Mouse (Mus musculus) right cerebral cortex, postnatal 25 days (tissue): Measurements from ENCODE around the gene Trim25.
"Not testable (repeated sequence)": the region's sequence is repeated elsewhere in the genome, so short reads cannot be mapped to it uniquely, and the experiment has no call there.

Experiments
- DNase-seq: peaks from one replicate; pipeline ENCODE4 v3.0.0; 2022

Gene Trim25

DNA sequence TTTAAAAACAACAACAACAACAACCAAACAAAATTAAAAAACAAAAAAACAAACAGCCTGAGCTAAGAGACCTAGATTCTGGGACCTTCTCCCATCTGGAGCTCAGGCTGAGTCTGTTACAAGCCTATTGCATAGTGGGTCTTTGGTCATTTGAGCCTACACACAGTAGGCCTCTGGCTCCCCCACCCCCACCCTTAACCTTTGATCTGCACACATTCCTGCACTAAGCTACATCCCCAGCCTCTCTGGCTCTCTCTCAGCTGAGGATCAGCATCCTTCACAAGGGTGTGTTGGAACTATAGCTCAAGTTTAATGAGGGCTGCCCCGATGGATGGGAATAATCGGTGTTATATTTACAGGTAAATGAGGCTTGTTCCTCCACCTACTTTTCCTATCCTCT lies 3.6 kb upstream of the Trim25 start:
- DNase-seq, result no peak

- no peak for DNase-seq
Measured at GRCm38 (mm10) chr11:88996427-88996826, 2.7 kb upstream of the Trim25 start.

GRCm38 (mm10) chr11:88997343-88997742 lies 1.8 kb upstream of the Trim25 start:
- not testable (repeated sequence) for DNase-seq

DNA sequence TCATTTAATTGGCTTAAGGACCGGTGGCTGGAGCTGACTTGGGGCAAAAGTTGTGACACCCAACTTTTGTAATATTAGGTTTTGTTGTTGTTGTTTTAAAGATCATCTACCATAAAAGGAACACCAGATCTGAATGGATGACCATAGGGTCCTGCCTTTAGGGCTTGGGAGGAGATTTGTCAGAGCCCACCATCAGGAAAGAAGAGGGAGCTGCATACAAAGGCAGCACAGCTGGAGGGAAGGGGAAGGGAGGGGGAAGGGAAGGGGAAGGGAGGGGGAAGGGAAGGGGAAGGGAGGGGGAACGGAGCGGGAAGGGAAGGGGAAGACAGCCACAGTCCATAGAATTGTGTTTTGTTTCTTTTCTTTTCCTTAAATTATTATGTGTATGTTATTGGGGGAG lies 770 bp upstream of the Trim25 start:
- no peak for DNase-seq

DNA sequence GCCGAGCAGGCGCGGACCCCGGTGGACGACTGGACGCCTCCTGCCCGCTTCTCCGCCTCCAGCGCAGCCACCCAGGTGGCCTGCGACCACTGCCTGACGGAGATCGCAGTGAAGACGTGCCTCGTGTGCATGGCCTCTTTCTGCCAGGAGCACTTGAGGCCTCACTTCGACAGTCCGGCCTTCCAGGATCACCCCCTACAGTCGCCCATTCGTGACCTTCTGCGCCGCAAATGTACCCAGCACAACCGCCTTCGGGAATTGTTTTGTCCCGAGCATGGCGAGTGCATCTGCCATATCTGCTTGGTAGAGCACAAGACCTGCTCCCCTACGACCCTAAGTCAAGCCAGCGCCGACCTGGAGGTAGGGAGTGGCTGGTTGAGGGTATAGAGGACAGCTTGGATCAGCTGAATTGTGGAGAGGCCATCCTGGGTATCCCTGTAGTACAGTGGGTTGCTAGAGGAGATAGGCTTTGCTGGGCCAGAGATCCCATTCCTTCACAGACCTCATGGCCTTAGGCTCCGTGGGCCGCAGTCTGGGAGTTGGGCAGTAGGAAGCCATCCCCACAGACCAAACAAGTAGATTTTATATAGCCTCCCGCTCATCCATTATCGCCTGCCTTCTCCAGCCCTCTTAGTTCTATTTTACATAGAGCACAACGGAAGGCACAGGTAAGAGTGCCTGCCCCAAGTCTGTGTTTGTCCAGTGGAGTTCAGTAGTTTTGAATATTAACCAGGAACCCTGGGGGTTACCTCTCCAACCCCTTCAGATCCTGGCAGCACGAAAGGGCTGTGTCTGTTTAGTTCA lies 749 bp downstream of the Trim25 start:
- no peak for DNase-seq

GRCm38 (mm10) chr11:89000527-89000819 lies 1.3 kb downstream of the Trim25 start:
- no peak for DNase-seq

- DNase-seq, result no peak
Measured at GRCm38 (mm10) chr11:89001569-89001968, 2.4 kb downstream of the Trim25 start.

- DNase-seq, result no peak
Measured at GRCm38 (mm10) chr11:89002068-89002467, 2.9 kb downstream of the Trim25 start.

DNA sequence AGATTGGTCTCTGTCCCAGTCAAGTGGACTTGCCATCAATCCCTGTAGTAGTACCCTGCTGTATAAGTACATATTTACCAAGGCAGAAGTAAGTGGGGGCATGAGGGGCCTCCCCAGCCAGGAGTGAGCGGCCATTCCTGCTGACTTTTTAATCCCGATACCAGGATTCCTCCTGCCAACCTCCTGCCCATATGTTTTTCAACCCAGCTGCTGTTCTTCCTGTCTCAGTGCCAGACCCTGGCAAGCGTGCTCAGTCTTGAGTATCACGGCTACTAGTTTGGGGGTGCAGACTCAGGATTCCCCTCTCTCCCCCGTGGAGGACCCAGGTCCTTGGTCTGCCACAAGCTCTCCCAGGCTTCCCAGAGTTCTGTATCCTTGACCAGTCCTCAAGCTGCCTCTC lies 3.4 kb downstream of the Trim25 start:
- DNase-seq, result no peak

DNA sequence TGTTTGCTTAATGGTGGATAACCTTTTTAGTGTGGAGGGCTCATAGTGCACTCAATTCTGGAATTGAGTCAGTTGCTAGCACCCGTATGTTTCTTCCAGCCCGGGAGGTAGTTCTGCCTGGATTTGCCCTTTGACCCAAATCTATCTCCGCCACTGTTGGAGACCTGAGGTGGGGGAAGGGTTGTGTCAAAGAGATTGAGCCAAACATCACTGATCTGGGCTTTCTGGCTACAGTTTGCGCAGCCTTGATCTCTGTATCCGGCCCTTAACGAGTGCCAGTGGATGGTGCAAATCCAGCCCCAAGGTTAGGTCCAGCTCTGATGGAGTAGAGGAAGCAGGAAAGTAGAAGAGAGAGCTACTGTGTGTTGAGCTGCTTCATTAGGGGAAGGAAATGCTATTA lies 3.9 kb downstream of the Trim25 start:
- no peak for DNase-seq

DNA sequence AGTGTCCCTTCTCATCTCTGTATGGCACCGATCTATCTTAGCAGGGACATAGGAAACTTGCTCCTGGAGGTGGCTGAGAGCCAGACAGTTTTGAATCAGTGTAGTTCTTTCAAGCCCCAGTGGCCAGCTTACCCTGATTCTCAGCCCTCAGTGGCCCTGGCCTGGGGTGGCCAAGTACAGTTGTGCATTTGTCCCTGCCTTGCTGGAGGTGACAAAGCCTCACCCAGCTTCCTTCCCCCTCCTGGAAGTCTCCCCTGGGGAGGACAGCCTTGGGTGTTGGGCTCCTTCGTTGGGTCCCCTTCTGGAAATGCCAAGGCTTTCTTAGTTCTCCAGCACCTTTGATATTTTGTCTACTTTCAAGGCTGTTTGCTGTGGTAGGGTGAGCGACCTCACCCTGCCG lies 4.5 kb downstream of the Trim25 start:
- DNase-seq, result no peak

- DNase-seq, result no peak
Measured at GRCm38 (mm10) chr11:89005473-89005872, 6.3 kb downstream of the Trim25 start.

DNA sequence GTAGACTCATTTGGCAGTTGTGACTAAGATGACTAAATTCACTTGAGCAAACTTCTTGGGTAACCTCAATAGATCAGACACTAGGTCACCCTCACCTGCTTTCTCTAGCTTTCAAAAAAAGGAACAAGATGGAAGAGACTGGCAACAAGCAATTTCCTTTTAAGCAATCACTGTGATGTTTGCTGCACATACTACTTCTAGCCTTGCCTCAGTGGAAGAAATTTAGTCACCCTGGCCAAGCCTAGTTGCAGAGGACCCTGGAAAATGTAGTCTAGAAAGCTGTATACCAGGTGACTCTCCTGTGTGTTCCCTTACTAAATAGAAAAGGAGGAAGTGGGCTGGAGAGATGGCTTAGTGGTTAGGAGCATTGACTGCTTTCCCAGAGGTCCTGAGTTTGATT lies 7.2 kb downstream of the Trim25 start:
- DNase-seq, result no peak

DNA sequence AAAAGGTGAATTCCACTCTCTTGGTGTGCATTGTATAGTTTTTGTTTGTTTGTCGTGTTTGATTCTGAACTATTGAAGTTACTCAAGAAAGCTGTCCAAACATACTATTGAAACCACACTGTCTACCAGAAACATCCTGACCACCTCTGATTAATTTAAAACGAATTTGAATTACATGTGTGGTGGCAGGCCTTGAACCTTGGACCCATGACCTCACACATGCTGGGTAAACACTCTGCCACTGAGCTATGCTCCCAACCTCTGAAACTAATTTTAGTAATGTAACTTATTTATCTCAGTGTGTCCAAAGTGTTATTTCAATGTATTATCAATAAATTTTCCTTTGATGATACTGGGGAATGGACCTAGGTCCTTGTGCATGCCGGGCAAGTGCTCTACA lies 8.4 kb downstream of the Trim25 start:
- DNase-seq, result no peak

DNA sequence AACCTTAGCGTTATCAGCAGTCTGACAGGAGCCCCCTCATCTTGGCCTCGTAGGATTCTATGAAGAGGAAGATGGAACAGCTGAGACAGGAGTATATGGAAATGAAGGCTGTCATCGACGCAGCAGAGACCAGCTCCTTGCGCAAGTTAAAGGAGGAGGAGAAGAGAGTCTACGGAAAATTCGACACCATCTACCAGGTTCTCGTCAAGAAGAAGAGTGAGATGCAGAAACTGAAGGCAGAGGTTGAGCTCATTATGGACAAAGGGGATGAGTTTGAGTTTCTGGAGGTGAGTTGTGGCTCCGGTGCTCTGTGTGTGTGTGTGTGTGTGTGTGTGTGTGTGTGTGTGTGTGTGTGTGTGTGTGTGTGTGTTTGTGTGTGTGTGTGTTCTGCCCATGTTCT lies 9.9 kb downstream of the Trim25 start:
- DNase-seq, result no peak

- no peak for DNase-seq
Measured at GRCm38 (mm10) chr11:89009496-89009895, 10.3 kb downstream of the Trim25 start.

DNA sequence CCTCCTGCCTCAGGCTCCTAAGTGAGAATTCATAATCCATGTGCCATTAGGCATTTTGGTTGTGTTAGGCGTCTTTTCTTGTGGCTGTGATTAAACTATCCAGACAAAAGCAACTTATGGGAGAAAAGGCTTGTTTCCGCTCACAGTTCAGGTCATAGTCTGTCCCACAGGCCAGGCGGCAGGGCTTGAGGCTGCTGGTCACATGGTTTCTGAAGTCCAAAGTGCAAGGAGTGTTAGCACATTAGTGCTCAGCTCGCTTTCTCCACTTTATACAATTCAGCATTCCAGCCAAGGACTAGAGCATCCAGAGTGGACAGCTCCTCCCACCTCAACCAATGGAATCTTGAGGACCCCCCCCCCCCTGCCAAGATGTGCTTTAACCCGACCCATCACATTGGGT lies 13.1 kb downstream of the Trim25 start:
- DNase-seq, result no peak

DNA sequence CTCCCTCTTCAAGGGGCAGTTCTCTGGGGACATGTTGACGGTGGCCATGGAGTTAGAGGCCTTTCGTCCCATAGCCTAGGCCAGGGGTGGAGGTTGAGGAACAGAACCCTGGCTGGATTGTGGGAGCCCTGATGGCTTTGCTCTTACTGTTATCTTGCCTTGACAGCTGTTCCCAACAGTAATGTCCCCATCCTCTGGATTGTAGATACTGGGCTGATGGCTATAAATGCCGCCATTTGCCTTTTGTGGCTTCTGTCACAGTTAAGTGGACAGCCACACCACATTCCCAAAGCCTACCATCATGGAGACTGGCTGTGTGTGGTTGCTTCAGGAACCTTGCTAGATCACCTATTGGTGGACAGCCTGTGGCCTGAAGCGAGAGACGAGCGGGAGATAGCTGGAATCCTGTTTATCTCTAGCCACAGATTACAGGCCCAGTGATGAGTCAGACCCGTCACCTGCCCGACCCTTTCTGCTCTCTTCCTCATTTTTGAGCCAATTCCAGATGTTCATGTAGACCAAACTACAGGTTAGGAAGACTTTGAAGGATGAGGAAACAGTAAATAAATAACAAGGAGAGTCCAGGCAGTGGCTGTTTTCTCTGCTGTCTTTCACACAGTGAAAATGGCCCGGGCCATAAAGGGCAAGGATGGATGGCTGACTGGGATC lies 18.5 kb downstream of the Trim25 start:
- no peak for DNase-seq

GRCm38 (mm10) chr11:89020681-89021305 lies 21.6 kb downstream of the Trim25 start:
- no peak for DNase-seq

GRCm38 (mm10) chr11:89021687-89022086 lies 22.5 kb downstream of the Trim25 start:
- DNase-seq, result no peak

- DNase-seq, result no peak
Measured at GRCm38 (mm10) chr11:89022120-89022731, 23.1 kb downstream of the Trim25 start.

DNA sequence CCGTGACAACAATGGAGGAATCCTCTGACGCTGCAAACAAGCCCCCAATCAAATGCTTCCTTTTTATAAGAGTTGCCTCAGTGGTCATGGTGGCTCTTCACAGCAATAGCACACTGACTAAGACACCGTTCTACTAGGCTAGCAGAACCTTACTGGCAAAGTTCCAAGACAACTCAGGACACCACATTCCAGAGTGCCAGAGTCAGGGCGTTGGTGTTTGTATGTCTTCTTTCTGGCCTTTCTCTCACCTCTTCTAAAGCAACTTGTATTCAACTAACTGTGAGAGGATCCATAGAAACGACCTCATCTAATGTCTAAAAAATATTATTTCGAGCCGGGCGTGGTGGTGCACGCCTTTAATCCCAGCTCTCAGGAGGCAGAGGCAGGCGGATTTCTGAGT lies 24.3 kb downstream of the Trim25 start:
- DNase-seq, result no peak

GRCm38 (mm10) chr11:89024181-89024881 lies 25.2 kb downstream of the Trim25 start:
- no peak for DNase-seq
